Mouse (Mus musculus): ENCODE results near the gene Tmem132c. TPM values are rescaled to one million over a fixed set of nuclear protein-coding genes. Genes with fewer than 3 reads are reported as not detected.
"Not testable (repeated sequence)": the region's sequence is repeated elsewhere in the genome, so short reads cannot be mapped to it uniquely, and the experiment has no call there.

The Tmem132c gene
- total RNA-seq, 2 experiments from 2014 or later: 3.7 to 5.2 TPM

DNA sequence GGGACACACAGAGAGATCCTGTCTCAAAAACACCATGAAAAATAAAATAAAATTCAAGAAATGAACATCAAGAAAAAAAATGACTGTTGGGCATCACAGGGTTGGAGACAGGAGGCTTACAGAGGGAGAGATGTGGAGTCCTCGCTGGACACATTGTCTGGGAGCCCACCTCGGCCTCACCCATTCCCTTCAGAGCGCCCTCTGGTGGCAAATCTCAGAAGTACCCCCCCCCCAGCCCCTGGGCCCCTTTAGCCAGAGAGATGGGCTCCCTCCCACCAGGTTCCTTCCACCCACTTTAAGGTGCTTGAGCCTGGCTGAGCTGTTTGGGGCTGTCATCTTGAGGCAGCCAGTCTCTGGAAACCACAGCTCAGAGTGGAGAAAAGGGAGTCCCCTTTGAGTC lies 99.5 kb downstream of the Tmem132c start:
- no peak for DNase-seq (ENCODE audit: low spot score in 2 of 2)

DNA sequence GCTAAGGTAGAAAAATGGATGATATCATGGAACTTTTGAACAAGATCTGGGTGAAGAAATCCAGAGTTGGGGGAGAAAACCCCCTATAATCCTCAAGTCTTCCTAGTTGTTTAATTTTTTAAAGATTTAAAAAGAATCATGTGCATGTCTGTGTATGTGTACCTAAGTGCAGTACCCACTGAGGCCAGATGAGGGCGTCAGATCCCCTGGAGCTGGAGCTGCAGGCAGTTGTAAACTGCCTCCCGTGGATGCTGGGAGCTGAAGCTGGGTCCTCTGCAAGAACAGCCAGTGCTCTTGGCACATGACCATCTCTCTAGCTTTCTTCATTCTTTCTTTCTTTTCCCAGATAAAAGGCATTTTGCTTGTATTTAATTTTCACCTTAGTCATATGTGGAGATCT lies 103.1 kb downstream of the Tmem132c start:
- no peak for DNase-seq (ENCODE audit: low spot score in 2 of 2)

DNA sequence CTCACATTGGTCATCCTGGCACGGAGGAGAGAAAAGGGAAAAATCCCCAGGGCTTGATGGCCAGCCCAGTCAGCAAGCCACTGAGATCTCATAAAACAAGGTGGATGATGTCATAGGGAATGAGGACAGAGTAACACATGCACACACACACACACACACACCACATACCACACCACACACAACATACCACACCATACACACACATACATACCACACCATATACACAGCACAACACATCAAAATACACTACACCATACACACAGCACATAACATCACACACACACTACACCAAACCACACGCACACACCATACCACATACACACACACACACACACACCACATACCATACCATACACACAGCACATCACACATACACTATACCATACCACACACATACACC lies 104.8 kb downstream of the Tmem132c start:
- no peak for DNase-seq (ENCODE audit: low spot score in 2 of 2)

DNA sequence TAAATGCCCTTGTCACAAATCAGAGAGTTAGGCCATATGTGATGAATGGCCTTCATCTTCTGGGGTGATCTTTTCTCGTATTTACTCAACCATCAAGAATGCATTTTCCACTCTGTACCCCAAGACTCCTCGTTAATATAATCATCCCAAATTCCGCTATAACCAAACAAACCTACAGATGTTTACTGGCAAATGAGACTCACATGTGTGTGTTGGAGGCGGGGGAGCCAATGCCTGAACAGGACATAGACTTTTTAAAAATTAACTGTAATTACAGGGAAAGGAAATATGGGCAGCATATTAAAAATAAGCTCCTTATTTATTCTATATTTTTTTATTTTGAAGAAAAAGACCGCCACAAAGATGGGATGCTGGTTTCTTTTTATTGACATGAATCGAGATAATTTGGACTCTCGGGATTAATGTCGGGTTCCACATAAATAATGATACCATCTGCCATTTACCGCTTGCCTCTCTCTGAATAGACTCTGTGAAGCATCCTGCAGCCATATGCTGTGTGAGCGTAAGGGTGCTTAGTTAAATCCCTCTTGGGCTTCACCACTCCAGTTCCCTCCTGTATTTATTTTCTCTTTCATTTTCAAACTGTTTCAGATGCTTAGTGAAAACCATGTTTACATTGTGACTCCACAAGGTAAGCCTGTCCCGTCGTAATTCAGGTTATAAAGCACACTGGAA lies 105.6 kb downstream of the Tmem132c start:
- no peak for DNase-seq (ENCODE audit: low spot score in 2 of 2)

DNA sequence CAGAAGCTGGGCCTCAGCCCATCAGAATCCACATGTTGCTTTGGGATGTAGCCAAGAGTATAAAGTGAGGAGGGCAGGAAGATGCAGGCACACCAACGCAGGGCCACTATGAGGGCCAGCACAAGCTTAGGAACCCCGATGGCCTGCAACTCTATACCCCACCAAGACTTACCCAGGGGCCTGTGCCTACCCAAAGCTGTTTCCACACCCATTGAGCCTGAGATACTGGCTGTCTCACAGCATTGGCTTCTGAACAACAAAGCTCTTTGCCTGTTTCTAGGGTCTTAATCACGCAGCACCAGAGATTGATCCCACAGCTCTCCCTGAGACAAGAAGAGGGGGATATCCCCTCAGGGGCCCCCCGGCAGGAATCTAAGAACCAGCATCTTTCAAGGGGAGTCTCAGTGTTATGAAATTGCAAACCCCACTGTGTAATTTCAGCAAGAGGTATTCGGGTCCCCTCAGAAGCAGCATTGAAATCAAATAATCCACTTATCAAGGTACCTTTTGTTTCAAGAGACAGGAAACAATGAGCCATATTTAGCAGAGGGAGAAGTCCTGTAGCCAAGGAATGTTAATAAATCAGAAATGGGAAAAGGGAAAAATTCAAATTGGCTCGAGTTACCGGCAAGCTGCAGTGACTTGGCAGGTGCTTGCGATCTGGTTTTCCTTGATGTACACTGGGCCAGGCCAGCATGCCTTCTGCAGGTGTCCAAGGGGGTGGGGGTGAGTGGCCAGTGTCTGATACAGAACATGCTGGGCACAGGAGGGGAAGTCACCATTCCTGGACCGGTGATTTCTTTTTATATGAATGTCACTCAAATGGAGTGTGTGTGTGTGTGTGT lies 107.8 kb downstream of the Tmem132c start:
- no peak for DNase-seq (ENCODE audit: low spot score in 2 of 2)

DNA sequence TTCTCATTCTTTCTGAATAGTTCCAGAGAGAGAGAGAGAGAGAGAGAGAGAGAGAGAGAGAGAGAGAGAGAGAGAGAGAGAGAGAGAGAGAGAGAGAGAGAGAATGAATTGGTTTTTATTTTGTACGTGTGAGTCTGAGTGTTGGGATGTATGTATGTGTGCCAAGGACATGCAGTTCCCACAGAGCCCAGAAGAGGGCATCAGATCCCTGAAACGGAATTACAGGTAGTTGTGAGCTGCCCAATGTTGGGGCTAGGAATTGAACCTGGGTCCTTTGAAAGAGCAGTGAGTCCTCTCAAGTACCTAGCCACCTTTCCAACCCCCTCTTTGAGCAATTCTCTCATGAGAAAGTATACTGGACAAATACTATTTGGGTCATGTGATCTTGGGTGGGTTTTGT lies 111.4 kb downstream of the Tmem132c start:
- no peak for DNase-seq (ENCODE audit: low spot score in 2 of 2)

DNA sequence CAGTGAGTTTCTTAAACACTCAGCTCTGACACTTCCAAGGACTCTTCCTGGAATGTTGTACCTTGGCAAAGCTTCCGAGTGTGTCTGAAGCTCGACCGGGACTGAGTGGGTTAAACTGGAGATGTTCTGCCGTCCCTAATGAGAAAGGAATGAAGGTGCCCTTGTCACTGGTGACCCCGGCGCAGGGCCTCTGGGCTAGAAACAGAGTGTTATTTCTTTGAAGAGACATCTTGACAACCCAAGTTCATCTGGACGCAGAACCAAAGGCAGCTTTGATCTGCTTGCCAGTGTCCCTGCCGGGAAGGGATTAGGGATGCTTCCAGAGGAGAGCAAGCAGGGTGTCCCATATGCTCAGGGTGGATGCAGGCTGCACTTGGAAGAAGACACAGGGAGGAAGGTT lies 114.2 kb downstream of the Tmem132c start:
- no peak for DNase-seq (ENCODE audit: low spot score in 2 of 2)

DNA sequence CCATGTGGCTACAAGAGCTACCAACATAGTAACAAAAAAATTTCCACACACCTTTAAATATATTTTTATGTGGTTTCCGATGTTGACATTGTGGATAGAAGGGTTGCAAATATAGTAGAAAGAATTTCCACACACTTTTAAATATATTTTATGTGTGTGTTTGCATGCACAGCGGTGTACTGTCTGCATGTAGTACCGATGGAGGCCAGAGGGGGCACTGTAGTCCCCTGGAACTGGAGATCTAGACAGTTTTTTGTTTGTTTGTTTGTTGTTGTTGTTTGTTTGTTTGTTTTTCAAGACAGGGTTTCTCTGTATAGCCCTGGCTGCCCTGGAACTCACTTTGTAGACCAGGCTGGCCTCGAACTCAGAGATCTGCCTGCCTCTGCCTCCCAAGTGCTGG lies 116.3 kb downstream of the Tmem132c start:
- DNase-seq (ENCODE audit: low spot score in 2 of 2): not testable (repeated sequence)

DNA sequence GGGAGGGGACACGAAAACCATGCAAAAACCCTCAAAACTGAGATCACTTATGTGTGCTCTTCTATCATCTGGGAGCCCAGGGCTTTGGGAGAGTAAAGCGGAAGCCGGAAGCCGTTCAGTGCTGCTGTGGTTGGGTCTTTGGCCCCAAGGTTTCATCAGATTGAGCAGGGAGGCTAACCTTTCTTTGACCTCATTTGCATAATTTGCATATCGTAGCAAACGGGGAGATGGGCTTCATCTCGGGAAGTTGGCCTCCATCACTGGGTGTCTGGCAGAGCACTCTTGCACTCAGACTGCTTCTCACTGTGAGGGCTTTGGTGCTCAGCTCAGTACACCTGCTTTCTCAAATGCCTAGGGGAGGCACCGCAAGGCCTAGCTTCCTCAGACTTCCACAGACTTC lies 119.5 kb downstream of the Tmem132c start:
- DNase-seq (ENCODE audit: low spot score in 2 of 2): no peak

DNA sequence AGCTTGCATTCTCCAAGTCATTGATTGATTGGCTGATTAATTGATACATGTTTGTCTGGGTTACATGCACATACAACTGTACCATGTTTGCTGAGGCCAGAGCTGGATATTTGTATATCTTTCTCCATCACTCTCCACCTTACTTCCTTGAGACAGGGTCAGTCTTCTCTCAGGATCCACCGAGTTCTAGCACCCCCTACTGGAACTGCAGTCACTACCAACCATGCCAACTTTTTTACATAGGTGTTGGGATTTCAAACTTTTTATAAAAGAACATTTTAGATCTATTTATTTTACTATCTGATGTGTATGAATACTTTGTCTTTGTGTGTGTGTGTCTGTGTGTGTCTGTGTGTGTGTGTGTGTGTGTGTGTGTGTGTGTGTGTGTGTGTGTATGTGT lies 123.5 kb downstream of the Tmem132c start:
- no peak for DNase-seq (ENCODE audit: low spot score in 2 of 2)

DNA sequence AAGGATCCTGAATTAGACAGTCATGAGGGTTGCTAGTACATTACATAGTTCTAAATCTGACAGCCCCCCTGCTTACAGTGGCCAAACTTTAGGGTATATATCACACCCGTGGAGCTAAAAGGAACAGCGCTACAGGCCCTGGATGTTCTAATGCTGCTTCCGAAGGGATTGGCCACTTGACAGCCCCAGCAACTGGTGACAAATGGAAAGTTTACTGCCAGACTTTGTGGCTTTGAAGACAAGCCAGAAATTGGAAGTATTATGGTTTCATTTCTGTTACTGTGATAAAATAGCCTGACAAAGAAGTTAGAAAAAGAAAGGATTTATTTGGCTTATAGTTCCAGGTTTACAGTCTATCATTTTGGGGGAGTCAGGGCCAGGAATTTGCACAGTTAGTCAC lies 126.6 kb downstream of the Tmem132c start:
- no peak for DNase-seq (ENCODE audit: low spot score in 2 of 2)

DNA sequence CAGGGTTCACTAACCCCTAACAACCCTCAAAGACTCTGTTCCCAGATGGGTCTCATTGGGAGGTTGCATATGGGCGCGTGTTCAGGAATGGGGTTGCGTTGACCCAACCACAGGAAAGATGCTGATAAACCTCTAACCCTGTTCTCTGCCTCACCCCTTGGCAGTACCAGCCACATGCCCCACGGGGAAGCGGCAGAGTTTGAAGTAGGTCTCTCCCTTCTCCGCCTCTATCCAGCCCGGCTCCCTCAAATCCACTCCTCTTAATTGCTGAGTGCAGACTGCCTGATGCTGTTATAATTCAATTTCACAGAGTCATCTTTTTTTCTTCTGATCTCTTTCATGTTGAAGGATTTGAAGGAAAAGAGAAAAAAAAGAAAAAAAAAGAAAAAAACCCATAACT lies 128.2 kb downstream of the Tmem132c start:
- no peak for DNase-seq (ENCODE audit: low spot score in 2 of 2)

DNA sequence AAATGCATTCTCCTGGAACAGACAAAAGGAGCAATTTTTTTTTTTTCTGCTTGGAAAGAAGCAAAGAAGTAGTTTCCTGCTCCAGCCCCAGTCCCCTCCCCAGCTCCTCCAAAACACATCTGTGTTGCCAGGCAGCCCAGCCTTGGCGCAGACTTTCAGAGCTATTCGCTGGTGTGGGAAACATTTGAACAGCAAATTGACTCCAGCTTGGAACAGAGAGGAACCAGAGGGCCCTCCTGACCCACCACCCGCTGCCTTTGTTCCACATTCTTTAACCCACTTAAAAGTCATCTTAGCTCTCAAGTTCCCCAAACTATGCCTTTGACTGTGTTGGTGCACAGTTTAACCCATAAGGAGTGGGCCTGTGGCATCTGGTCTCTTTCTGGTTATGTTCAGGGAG lies 128.9 kb downstream of the Tmem132c start:
- DNase-seq (ENCODE audit: low spot score in 2 of 2): no peak

DNA sequence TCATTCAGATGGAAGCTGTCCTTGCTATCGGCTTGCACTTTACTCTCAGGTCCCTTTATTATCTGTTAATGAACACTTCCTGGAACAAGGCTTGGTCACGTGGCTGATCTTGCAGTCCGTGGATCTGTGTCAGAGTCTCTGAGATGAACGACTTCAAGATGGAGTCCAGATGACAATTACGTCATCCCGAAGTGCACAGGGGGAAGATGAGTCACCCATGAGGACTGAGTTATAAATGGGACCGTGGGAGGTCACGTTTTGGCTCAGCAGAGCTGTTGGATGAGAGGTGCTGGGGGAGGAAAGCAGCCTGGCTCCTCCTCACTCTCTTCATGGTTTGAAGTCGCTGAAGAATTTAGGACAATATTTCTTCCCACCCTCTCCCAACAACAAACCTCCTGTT lies 132.6 kb downstream of the Tmem132c start:
- DNase-seq (ENCODE audit: low spot score in 2 of 2): no peak

DNA sequence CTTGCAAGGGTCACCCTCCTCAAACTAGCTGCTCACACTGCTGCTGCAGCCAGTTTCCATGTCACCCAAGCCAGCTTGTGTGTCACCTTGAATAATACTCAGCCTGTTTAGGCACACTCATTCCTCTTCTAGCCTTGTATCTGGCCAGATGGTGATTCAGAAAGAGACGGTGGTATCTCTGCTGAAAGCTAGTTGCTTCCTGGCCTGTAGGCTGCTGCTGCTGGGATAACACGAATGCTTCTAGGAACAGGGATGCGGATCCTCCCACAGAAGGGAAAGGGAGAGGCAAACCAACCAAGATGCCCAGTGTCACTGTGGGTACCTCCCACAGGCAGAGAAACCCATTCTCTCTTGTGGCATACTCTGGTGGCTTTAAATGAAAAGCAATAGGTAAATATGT lies 134.0 kb downstream of the Tmem132c start:
- no peak for DNase-seq (ENCODE audit: low spot score in 2 of 2)

DNA sequence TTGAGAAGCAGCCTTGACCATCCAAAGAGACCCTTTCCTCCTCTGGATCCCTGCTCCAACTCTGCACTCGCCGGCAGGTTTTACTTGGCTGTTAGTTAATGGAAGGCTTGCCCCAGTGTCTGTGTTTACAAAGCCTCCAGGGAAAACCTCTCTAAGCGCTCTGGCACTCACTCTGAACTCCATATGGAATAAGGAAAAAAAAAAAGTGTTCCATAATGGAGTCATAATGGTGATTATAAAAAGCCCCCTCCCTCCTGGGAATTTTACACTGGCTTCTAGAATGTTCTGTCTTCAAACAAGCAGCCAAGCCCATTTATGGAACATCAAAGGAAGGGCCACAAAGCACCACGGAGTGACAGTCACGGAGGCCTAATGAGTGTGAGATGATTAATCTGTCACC lies 136.9 kb downstream of the Tmem132c start:
- no peak for DNase-seq (ENCODE audit: low spot score in 2 of 2)

DNA sequence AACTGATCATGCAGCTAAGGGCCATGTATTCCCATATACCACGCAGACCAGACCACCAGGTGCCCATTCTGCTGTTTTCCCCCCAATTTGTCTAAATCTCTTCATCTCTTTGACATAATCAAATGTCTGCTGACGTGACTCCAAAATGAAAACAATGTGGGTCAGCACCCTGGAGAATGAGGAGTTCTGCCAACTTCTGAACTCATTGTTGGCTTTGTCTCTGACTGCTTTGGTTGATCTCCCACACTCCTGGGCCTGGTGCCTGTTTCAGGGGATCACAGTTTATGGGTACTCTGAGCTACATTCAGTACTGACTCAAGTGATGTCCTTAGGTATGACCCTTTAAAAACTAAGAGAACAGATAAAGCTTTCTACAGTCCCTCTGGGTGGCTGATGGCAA lies 137.7 kb downstream of the Tmem132c start:
- no peak for DNase-seq (ENCODE audit: low spot score in 2 of 2)

DNA sequence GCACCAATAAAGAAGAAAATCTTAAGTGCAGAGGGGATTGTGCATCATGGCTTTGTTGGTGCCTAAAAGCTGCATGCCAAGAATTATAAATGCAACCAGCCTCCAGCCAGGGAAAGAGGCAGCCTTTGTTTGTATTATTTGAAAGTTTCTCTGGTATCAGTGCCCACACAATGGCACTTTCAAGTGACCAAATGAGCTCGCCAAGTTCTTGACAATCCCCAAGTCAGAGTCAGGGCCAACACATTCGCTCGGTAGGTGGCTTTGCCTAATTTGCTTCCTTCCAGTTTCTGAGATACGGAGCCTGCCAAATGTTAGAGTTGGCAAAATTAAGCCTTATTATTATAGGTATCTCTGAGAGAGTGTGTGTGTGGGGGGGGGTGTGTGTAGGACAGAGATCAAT lies 139.6 kb downstream of the Tmem132c start:
- DNase-seq (ENCODE audit: low spot score in 2 of 2): no peak

DNA sequence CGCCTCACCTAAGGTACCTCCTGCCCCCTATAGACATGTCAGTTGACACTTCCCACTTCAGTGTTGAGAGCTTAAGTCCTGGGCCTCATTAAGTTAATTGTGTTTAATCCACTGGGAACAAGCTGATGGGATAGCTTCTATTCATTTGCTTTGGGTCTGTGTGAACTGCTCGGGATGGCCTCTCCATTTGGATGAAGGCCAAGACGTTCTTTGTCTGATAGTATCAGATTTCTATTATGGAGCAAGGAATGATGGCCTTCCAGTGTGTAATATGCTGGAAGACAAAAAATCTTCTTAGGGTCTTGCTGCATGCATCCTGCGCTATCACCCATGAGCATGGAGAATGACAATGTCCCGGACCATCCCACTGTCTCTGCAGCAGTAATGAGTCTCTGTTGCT lies 141.0 kb downstream of the Tmem132c start:
- DNase-seq (ENCODE audit: low spot score in 2 of 2): no peak

DNA sequence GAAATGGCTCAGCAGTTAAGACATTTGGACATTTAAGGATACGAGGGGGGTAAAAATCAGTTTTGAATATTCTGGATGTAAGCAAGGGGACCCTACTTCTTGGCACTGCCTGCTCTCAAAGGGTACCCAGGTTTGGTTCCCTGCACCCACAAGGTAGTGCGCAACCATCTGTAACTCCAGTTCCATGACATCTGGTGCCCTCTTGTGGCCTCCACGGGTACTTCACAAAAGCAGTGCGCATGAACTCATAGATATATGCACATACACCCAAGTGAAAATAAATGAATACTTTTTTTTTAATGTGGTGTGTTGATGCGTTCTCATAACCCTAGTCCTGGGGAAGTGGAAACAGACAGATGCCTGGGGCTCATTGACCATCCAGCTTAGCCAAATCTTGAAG lies 149.6 kb downstream of the Tmem132c start:
- no peak for DNase-seq (ENCODE audit: low spot score in 2 of 2)

DNA sequence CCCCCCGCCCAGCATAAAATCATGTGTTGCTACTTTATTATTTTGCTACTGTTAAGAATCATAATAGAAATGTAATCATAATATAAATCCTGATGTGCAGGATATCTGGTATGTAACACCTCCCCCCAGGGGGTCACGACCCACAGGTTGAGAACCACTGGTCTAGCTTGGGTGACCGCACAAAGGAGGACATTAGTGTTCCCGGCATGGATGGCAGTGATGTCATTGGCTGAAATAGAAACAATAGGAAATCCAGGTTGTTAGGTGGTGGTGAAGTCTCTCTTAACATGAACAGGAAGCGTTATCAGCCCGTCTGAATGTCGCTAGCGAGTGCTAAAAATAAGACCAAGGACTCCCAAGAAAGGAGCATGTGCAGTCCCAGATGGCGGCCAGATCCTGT lies 155.3 kb downstream of the Tmem132c start:
- no peak for DNase-seq (ENCODE audit: low spot score in 2 of 2)

DNA sequence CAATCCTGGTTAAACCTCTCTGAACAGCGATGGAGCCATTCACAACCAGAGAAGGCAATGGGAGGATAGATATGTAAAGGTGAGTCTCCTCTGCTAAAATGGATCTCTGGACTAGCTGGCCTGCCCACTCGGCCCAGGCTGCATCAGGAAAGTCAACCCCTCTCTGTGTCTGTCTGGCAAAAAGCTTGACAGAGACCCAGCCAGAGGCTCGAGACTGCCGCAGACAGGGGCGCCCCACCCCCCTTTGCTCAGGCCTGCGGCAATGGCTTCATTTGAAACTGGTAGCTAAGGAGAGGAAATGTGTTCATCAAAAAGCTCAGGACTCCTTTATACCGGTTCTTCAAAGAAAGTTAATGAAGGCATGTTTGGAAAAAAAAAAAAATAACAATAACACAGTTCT lies 156.4 kb downstream of the Tmem132c start:
- no peak for DNase-seq (ENCODE audit: low spot score in 2 of 2)
